ENCODE assay signal across 8 mouse cellular contexts in genomic region chr5:144357551-144357880, GRCm38 (mm10). TPM values are rescaled to one million over a fixed set of nuclear protein-coding genes. Genes with fewer than 3 reads are reported as not detected.
DNase-seq lines count a peak whose midpoint lies in the region; ATAC-seq lines count a peak whose summit lies in the region.

No protein-coding gene starts in this region.

- H3K27ac ChIP-seq in kidney, embryonic 15.5 days, result peak overlapping the region; percentile 91
- peak overlapping the region; percentile 81 for H3K27ac ChIP-seq in hindbrain, embryonic 10.5 days
- no peak overlapping the region for H3K27ac ChIP-seq in midbrain, embryonic 12.5 days (replicated peaks)

- H3K9ac ChIP-seq in kidney, embryonic 15.5 days, result peak overlapping the region; percentile 73
- H3K9ac ChIP-seq in midbrain, embryonic 12.5 days (replicated peaks), result no peak overlapping the region; the same call in 1 of the 2 replicates

- H3K27me3 ChIP-seq in kidney, embryonic 15.5 days, result no peaks in the 10 kb centered on the region
- peaks cover 30% of the 10 kb centered on the region for H3K27me3 ChIP-seq in hindbrain, embryonic 10.5 days (ENCODE audit: insufficient read depth, poor library complexity, severe bottlenecking)
- peaks cover 38% of the 10 kb centered on the region for H3K27me3 ChIP-seq in midbrain, embryonic 12.5 days

- no peak for DNase-seq in kidney, adult 18-20 months
- DNase-seq in c-Kit-positive CD71-positive TER-119-positive erythroid progenitor cells, embryonic 14.5 days (ENCODE audit: low spot score), result peak; percentile 0
- DNase-seq in hindbrain, embryonic 10.5 days (ENCODE audit: low spot score), result no peak
- no peak for DNase-seq in urinary bladder, postnatal 14 days (ENCODE audit: low spot score)
- DNase-seq in frontal cortex, postnatal 25 days (ENCODE audit: low spot score in 2 of 2), result no peak

- H3K36me3 ChIP-seq in kidney, embryonic 15.5 days, result no peaks in the 10 kb centered on the region
- no peaks in the 10 kb centered on the region for H3K36me3 ChIP-seq in hindbrain, embryonic 10.5 days
- no peaks in the 10 kb centered on the region for H3K36me3 ChIP-seq in midbrain, embryonic 12.5 days

- H3K4me3 ChIP-seq in kidney, embryonic 15.5 days (replicated peaks), result peak overlapping the region; percentile 64
- peak overlapping the region; percentile 71 for H3K4me3 ChIP-seq in hindbrain, embryonic 10.5 days
- H3K4me3 ChIP-seq in midbrain, embryonic 12.5 days, result peak overlapping the region; percentile 52

- WGBS in kidney, embryonic 15.5 days, result under 1% methylated on average over 27 of the region's 27 CpGs
- 0% methylated on average over 27 of the region's 27 CpGs for WGBS in hindbrain, embryonic 10.5 days
- WGBS in midbrain, embryonic 12.5 days, result under 1% methylated on average over 27 of the region's 27 CpGs

- H3K4me2 ChIP-seq in kidney, embryonic 15.5 days, result peak overlapping the region; percentile 90
- H3K4me2 ChIP-seq in midbrain, embryonic 12.5 days (replicated peaks), result peak overlapping the region; percentile 91

- H3K9me3 ChIP-seq in kidney, embryonic 15.5 days (replicated peaks), result no peaks in the 10 kb centered on the region
- H3K9me3 ChIP-seq in hindbrain, embryonic 10.5 days, result no peaks in the 10 kb centered on the region
- no peaks in the 10 kb centered on the region for H3K9me3 ChIP-seq in midbrain, embryonic 12.5 days

- ATAC-seq in kidney, embryonic 15.5 days (replicated peaks; ENCODE audit: low FRiP score), result no peak
- ATAC-seq in midbrain, embryonic 12.5 days (ENCODE audit: low FRiP score, low read depth), result no peak
- ATAC-seq in CD4-positive, CD25-positive, alpha-beta regulatory T cell, adult 4 months, result no peak

- H3K4me1 ChIP-seq in kidney, embryonic 15.5 days, result peaks cover 44% of the 10 kb centered on the region
- peaks cover 21% of the 10 kb centered on the region for H3K4me1 ChIP-seq in hindbrain, embryonic 10.5 days (replicated peaks)
- H3K4me1 ChIP-seq in midbrain, embryonic 12.5 days, result peaks cover 16% of the 10 kb centered on the region

RNA-seq across cellular contexts. Expression of gene Baiap2l1, which starts 0.4 kb away (rescaled TPM):
- 14.8 and 15.2 TPM in 2 replicates for polyA plus RNA-seq in kidney, embryonic 15.5 days (2015; fragmentation: Nextera tagmentation; extraction: Ambion mirVana)
- polyA plus RNA-seq in hindbrain, embryonic 10.5 days (2016; fragmentation: Nextera tagmentation; extraction: Ambion mirVana), result 3.8 and 5.2 TPM in 2 replicates
- 2.5 and 2.9 TPM in 2 replicates for polyA plus RNA-seq in midbrain, embryonic 12.5 days (2016; fragmentation: Nextera tagmentation; extraction: Ambion mirVana)
- 1 to 10 TPM in 1 of 2 experiments, under 1 TPM in 1; 0.96 to 1.2 TPM for polyA plus RNA-seq in CD4-positive, CD25-positive, alpha-beta regulatory T cell, adult 4 months (2017; shearing (Covaris generic))
